Mouse (Mus musculus) limb, embryonic 13.5 days (tissue): ENCODE measurements around the gene Fanca. TPM values are rescaled to one million over a fixed set of nuclear protein-coding genes. Genes with fewer than 3 reads are reported as not detected.
A peak's percentile ranks its signal among the peaks of the same experiment; 100 is the strongest.
"Not testable (repeated sequence)": the region's sequence is repeated elsewhere in the genome, so short reads cannot be mapped to it uniquely, and the experiment has no call there.

Source experiments
- ATAC-seq: fragments of 200-750 bp; cut with Nextera tagmentation; 2 replicates; pipeline ENCODE4 v1.8.0; 2017; ENCODE audit warnings: low read depth, moderate number of reproducible peaks, moderate TSS enrichment; ENCODE audit not compliant: low FRiP score
- H3K27ac ChIP-seq: fragments of 300-500 bp; sonication (generic); 2 replicates; pipeline ENCODE4 v1.5.1; 2015; ENCODE audit warnings: inconsistent platforms, mild to moderate bottlenecking, moderate library complexity
- H3K27me3 ChIP-seq: fragments of 300-500 bp; sonication (generic); 2 replicates; pipeline ENCODE4 v1.6.1; 2015; ENCODE audit warnings: mild to moderate bottlenecking, inconsistent platforms
- H3K36me3 ChIP-seq: fragments of 300-500 bp; sonication (generic); 2 replicates; pipeline ENCODE4 v1.6.1; 2015; ENCODE audit warnings: inconsistent platforms, mild to moderate bottlenecking, moderate library complexity
- H3K4me1 ChIP-seq: fragments of 300-500 bp; sonication (generic); 2 replicates; pipeline ENCODE4 v1.6.1; 2015; ENCODE audit warnings: inconsistent platforms
- H3K4me2 ChIP-seq: fragments of 300-500 bp; sonication (generic); replicated peaks from 2 replicates; pipeline ENCODE4 v1.6.1; 2015; ENCODE audit warnings: inconsistent platforms, mild to moderate bottlenecking, moderate library complexity
- H3K4me3 ChIP-seq: fragments of 300-500 bp; sonication (generic); 2 replicates; pipeline ENCODE4 v1.5.1; 2015; ENCODE audit warnings: moderate library complexity, mild to moderate bottlenecking, inconsistent platforms
- H3K9ac ChIP-seq: fragments of 300-500 bp; sonication (generic); 2 replicates; pipeline ENCODE4 v1.6.1; 2015; ENCODE audit warnings: mild to moderate bottlenecking, inconsistent platforms
- H3K9me3 ChIP-seq: fragments of 300-500 bp; sonication (generic); 2 replicates; pipeline ENCODE4 v1.6.1; 2016; ENCODE audit warnings: inconsistent platforms
- WGBS: fragments of 180-500 bp; shearing (Covaris S2); methylation state at CpG from one replicate; pipeline ENCODE4 v1.1.7; 2015; 5-methylcytosine and 5-hydroxymethylcytosine counted together
- polyA plus RNA-seq: library from polyadenylated mRNA; unstranded; fragments of >200 nt; fragmentation: Nextera tagmentation; extraction: Ambion mirVana; gene quantifications from 2 replicates; pipeline ENCODE4 v1.2.1, GENCODE M21; 2015

Fanca gene
- polyA plus RNA-seq, 1 experiment from 2014 or later = 26.4 TPM

GRCm38 (mm10) chr8:123282994-123283393 is 35.4 kb downstream of the Fanca start:
- 92% methylated on average over 5 of the region's 6 CpGs for WGBS
- not testable (repeated sequence) for H3K27me3 ChIP-seq, H3K9me3 ChIP-seq, H3K9ac ChIP-seq, H3K4me2 ChIP-seq, H3K4me1 ChIP-seq, H3K4me3 ChIP-seq, ATAC-seq, H3K27ac ChIP-seq
- H3K36me3 ChIP-seq = peaks cover 44% of the 10 kb centered on the region

GRCm38 (mm10) chr8:123280302-123281094 is 37.9 kb downstream of the Fanca start:
- Histone ChIP-seq H3K9ac (no peak overlapping the region), H3K9me3 (no peaks in the 10 kb centered on the region), H3K4me1 (no peaks in the 10 kb centered on the region), H3K27ac (no peak overlapping the region), H3K4me2 (no peak overlapping the region), H3K36me3 (peaks cover 34% of the 10 kb centered on the region), H3K4me3 (no peak overlapping the region), H3K27me3 (no peaks in the 10 kb centered on the region)
- 87% methylated on average over 13 of the region's 13 CpGs for WGBS
- no peak for ATAC-seq

DNA sequence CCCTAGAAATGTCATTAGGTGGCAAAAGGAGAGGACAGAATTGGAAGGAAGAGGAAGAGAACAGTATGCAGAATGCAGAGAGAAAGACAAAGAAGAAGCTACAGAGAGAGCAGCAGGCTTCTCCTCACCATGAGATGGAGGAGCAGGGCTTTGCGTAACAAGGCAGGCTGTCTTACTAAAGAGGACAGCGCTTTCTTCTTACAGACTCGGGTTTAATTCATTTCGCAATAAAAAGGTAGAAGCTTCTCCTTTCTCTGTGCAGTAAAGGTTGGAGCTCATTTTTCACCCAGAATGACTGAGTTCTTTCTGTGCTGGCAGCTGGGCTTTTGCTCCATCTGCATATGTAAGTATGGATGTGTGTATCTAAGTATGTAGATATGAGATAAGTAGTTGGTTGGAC is 38.5 kb downstream of the Fanca start:
- Histone ChIP-seq H3K4me1 (no peaks in the 10 kb centered on the region), H3K4me2 (no peak overlapping the region), H3K27ac (no peak overlapping the region), H3K36me3 (peaks cover 32% of the 10 kb centered on the region), H3K9me3 (no peaks in the 10 kb centered on the region), H3K9ac (no peak overlapping the region), H3K4me3 (no peak overlapping the region), H3K27me3 (no peaks in the 10 kb centered on the region)
- no peak for ATAC-seq
- WGBS = 91% methylated on average over 4 of the region's 4 CpGs

- H3K36me3 ChIP-seq = peaks cover 42% of the 10 kb centered on the region
- WGBS = 78% methylated on average over 7 of the region's 7 CpGs
- no peak overlapping the region for H3K27ac ChIP-seq
- 0 out of 2 replicates have a peak overlapping the region, but pooled peaks have one; percentile 4 for H3K9ac ChIP-seq
- H3K27me3 ChIP-seq = no peaks in the 10 kb centered on the region
- ATAC-seq = no peak
- H3K4me3 ChIP-seq = no peak overlapping the region
- no peaks in the 10 kb centered on the region for H3K4me1 ChIP-seq
- H3K9me3 ChIP-seq = no peaks in the 10 kb centered on the region
- H3K4me2 ChIP-seq = no peak overlapping the region
These were observed 39.9 kb downstream of the Fanca start for GRCm38 (mm10) chr8:123278445-123278844.

- 92% methylated on average over 12 of the region's 12 CpGs for WGBS
These were observed 43.3 kb downstream of the Fanca start for GRCm38 (mm10) chr8:123275096-123275495.

DNA sequence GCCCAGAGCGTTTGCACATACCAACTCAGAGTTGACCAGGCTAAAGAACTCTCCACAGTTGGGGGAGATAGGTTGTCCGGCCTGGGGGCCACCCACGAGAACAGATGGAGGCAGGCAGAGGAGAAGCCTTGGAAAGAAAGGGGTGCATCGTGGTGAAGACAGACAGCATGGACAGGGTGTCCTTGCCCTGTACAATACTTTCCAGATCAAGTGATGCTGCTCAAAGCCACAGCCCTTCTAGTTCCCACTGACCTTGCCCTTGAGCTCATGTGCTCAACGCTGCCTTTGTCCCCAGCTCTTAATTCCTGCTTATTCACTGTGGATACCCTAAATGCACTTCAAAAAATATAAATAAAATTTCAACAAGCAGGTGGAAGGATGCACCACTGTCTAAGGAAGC is 43.9 kb downstream of the Fanca start:
- H3K27ac ChIP-seq = no peak overlapping the region
- H3K4me3 ChIP-seq = no peak overlapping the region
- H3K9ac ChIP-seq = no peak overlapping the region
- ATAC-seq = no peak
- H3K9me3 ChIP-seq = no peaks in the 10 kb centered on the region
- H3K36me3 ChIP-seq = peaks cover 48% of the 10 kb centered on the region
- 81% methylated on average over 5 of the region's 5 CpGs for WGBS
- H3K4me1 ChIP-seq = no peaks in the 10 kb centered on the region
- no peak overlapping the region for H3K4me2 ChIP-seq
- no peaks in the 10 kb centered on the region for H3K27me3 ChIP-seq

More at GRCm38 (mm10) chr8:123275096-123275495, 43.3 kb downstream of the Fanca start:
- no peak for ATAC-seq
- Histone ChIP-seq H3K9me3 (no peaks in the 10 kb centered on the region), H3K9ac (no peak overlapping the region), H3K27me3 (no peaks in the 10 kb centered on the region), H3K27ac (no peak overlapping the region), H3K4me1 (no peaks in the 10 kb centered on the region), H3K36me3 (peaks cover 46% of the 10 kb centered on the region), H3K4me3 (no peak overlapping the region), H3K4me2 (no peak overlapping the region)

DNA sequence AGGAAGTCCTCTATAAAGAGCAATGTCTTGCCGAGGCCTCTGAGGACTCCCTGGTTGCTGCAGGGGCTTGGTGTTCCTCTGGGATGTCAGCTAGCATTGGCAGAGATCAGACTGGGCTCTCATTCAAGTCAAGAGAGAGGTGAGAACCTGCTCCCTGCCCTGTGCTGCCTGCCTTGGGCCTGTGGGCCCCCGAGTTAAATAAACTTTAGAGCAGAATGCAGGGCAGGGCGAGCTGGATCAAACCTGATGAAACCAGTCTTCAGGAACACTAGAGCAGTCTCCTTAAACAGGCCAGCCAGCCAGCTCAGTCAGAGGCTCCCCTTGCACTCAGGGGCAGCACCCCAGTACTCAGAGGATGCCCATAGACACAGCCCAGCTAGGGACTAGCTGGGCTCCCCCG is 46.5 kb downstream of the Fanca start:
- Histone ChIP-seq H3K36me3 (peaks cover 64% of the 10 kb centered on the region), H3K4me2 (no peak overlapping the region), H3K9ac (no peak overlapping the region; the same call in 1 of the 2 replicates), H3K27ac (no peak overlapping the region), H3K9me3 (no peaks in the 10 kb centered on the region), H3K4me3 (no peak overlapping the region), H3K27me3 (no peaks in the 10 kb centered on the region), H3K4me1 (no peaks in the 10 kb centered on the region)
- ATAC-seq = peak; percentile 32; the same call in 1 of the 2 replicates
- WGBS = 71% methylated on average over 4 of the region's 4 CpGs

- H3K9me3 ChIP-seq = no peaks in the 10 kb centered on the region
- WGBS = 94% methylated on average over 10 of the region's 10 CpGs
- no peak overlapping the region for H3K4me2 ChIP-seq
- no peak overlapping the region for H3K4me3 ChIP-seq
- no peak overlapping the region for H3K9ac ChIP-seq
- no peak overlapping the region for H3K27ac ChIP-seq
- H3K36me3 ChIP-seq = peaks cover 71% of the 10 kb centered on the region
- no peaks in the 10 kb centered on the region for H3K4me1 ChIP-seq
- ATAC-seq = no peak
- H3K27me3 ChIP-seq = no peaks in the 10 kb centered on the region
These were observed 47.2 kb downstream of the Fanca start for GRCm38 (mm10) chr8:123271147-123271546.

- H3K9me3 ChIP-seq = no peaks in the 10 kb centered on the region
- WGBS = 75% methylated on average over 14 of the region's 14 CpGs
- no peak; the same call in 1 of the 2 replicates for ATAC-seq
- H3K9ac ChIP-seq = no peak overlapping the region
- no peak overlapping the region for H3K4me3 ChIP-seq
- H3K27ac ChIP-seq = no peak overlapping the region
- no peaks in the 10 kb centered on the region for H3K27me3 ChIP-seq
- peaks cover 88% of the 10 kb centered on the region for H3K36me3 ChIP-seq
- H3K4me2 ChIP-seq = no peak overlapping the region
- no peaks in the 10 kb centered on the region for H3K4me1 ChIP-seq
These were observed 50.3 kb downstream of the Fanca start for GRCm38 (mm10) chr8:123267926-123268656.

- peaks cover 64% of the 10 kb centered on the region for H3K36me3 ChIP-seq
- not testable (repeated sequence) for H3K27ac ChIP-seq, H3K9me3 ChIP-seq, ATAC-seq, H3K4me2 ChIP-seq, H3K9ac ChIP-seq, H3K27me3 ChIP-seq, H3K4me3 ChIP-seq
- H3K4me1 ChIP-seq = peaks cover 23% of the 10 kb centered on the region
- 91% methylated on average over 8 of the region's 8 CpGs for WGBS
These were observed 60.8 kb downstream of the Fanca start for GRCm38 (mm10) chr8:123257593-123257992.

DNA sequence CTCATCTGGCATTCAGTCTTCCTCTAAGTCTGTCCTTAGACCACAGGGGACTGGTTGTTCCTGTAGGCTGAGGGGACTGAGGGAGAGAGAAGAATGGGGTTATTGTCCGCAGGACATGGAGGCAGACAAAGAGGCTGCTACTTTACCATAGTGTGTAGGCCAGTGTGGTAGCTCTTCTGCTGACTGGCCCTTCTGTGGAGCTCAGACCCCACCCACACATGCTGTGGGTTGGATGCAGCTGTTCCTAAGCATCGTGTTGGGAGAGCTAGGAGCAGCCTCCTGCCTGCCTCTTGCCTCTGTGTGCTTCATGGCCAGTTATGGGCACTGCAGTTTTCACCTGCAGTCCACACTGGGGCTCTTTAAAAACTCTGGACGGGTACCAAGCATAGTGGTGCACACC is 61.3 kb downstream of the Fanca start:
- WGBS = 90% methylated on average over 3 of the region's 3 CpGs
- no peak for ATAC-seq

DNA sequence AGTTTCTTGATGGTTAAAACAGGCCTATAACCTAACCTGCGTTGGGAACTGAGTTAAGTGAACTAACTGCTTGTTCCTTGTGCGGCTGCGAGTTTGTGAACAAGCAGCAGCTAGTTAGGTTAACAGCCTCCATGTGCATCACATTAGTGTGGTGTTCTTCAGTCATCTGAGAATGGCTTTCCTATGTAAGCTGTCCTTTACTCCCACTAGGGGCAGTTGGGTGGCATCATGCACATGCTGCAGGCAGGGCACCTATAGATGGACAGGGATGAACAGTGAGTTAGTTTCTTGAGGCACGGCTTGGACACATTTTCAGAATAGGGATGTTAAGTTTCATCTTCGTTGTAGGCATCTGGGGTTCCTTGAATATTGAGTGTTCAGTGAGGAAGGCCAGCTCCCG is 63.2 kb downstream of the Fanca start:
- Histone ChIP-seq H3K27me3 (no peaks in the 10 kb centered on the region), H3K36me3 (peaks cover 66% of the 10 kb centered on the region), H3K4me1 (peaks cover 25% of the 10 kb centered on the region), H3K9me3 (no peaks in the 10 kb centered on the region), H3K27ac (no peak overlapping the region), H3K4me3 (peak overlapping the region; percentile 97), H3K4me2 (peak overlapping the region; percentile 76), H3K9ac (peak overlapping the region; percentile 95)
- WGBS = 61% methylated on average over 6 of the region's 6 CpGs
- no peak for ATAC-seq

More for the DNA sequence above, 61.3 kb downstream of the Fanca start:
- Histone ChIP-seq H3K4me1 (peaks cover 25% of the 10 kb centered on the region), H3K36me3 (peaks cover 63% of the 10 kb centered on the region), H3K4me2 (no peak overlapping the region), H3K9ac (no peak overlapping the region), H3K27ac (no peak overlapping the region), H3K27me3 (no peaks in the 10 kb centered on the region), H3K9me3 (no peaks in the 10 kb centered on the region), H3K4me3 (no peak overlapping the region)
